Mouse (Mus musculus) leukemia stem cell, adult 10-12 weeks (primary cell): ENCODE results near the gene Stx4a. TPM values are rescaled to one million over a fixed set of nuclear protein-coding genes. Genes with fewer than 3 reads are reported as not detected.

ENCODE experiments used
- polyA plus RNA-seq: library from polyadenylated mRNA; stranded (reverse); fragments of >175 nt; gene quantifications from 2 replicates; pipeline ENCODE4 v1.2.3, GENCODE M21; 2012; ENCODE audit warnings: low replicate concordance

The Stx4a gene
- 24.8 and 27.0 TPM in 2 replicates for polyA plus RNA-seq

DNA sequence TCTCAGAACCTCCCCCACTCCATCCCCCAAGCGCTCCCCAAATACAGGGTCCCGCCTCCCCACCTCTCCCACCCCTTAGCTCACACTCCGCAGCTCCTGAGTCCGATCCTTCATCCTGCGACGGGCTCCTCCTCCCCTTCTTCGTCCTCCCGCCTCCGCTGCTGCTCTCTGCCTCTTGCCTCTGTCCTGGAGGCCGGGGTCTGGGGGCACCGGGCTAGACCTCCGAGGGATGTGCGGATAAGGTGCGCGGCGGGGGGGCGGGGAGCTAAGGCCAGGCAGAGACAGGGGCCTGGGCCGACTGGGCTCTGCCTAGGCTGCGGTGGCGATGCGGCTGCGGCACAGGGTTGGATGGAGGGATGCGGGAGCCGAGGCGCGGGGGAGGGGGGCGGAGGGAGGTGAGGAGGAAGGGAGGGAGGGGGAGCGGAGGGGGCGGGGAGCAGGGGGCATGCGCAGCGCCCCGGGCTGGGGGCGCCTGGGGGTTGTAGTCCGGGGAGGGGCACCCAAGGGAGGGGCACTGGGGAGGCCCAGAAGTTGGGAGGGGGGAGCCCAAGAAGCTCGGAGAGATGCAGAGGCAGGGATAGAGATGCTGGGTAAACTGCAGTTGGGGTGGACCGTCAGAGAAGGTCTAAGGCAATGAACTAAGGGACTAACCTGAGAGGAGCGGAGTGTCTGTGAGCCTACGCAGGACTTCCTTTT lies at the start of gene Stx4a, which contains the start of gene Stx1b:
Gene Stx4a (plus strand): TSS at position 119 of the 696 bp plus-strand sequence.
Gene Stx1b (minus strand): TSS at position 374 of the 696 bp plus-strand sequence.

DNA sequence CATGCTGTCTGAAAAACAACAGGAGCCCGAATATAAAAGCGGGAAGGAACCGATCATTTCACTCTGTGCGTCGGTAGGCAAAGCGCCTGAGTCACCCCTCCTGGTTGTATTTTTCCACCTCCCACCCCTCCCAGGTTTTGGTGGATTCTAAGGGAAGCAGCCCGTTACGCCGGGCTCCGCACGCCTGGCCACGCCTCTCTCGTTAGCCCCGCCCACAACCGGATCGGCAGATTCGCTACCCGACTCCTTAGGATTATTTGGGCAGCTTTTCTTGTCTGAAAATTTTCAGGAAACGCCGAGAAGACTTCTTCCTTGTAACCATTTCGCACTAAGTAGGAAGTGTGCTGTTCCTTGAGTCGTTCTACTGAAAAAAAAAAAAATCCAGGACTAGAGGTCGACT lies 47.7 kb upstream of the Stx4a start, which contains the start of gene Setd1a:
Gene Setd1a (plus strand): TSS at position 245 of the 400 bp plus-strand sequence.

DNA sequence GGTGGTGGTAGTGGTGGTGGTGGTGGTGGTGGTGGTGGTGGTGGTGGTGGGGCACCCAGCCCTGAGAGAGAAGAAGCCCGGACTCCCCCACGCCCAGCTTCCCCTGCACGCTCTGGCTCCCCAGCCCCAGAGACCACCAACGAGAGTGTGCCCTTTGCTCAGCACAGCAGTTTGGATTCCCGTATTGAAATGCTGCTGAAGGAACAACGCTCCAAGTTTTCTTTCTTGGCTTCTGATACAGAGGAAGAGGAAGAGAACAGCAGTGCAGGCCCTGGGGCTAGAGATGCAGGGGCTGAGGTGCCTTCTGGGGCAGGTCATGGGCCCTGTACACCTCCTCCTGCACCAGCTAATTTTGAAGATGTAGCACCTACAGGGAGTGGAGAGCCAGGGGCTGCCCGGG lies 38.8 kb upstream of the Stx4a start, which contains the start of gene Gm49388:
Gene Gm49388 (plus strand): TSS at position 301 of the 400 bp plus-strand sequence.

DNA sequence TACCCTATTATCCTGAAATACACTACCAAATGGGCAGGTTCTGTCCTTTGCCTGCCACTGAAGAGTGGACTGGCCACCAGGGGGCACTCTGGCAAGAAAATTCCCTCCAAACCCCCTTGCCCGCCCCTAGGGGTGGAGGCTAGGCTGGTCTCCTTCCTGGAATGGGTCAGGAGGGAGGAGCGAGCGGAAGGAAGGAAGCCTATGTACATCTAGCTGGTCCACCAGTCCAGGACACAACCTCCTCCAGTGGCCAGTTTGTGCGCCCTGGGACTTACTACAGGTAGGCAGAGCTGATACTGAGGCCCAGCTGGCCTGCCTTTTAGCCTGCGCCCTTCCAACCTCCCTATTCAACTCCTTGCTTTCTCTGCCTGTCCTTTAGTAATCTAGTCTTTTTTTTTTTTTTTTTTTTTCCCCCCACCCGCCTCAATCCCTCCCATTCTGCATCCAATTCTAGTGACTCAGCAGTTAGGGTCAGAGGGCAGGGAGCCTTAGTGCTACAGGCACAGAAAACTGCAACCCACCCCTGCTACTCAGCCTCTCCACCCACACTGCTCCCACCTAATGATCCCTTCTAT lies 23.6 kb upstream of the Stx4a start, which contains the start of gene Hsd3b7:
Gene Hsd3b7 (plus strand): TSS at position 170 of the 575 bp plus-strand sequence.

DNA sequence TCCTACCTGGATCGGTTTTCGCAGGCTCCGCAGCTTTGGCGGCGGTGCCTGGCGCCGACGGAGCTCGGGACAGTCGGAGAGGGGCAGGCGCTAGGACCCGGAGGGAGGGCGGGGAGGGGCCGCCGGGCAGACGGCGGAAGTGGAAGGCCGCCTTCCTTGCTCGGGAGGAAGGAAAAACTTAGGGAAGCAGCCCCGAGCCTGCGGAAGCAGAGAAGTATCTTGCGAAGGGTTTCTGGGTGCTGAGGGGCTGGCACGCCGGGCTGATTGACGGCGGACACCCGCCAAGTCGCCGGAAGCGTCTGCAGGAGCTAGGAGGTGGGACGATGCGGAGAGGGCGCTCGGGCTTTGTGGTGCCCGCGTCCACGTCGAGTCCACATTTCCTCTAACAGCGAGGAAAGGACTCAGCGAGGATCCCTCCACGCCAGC lies 52.0 kb downstream of the Stx4a start, which contains the start of gene Zfp646:
Gene Zfp646 (plus strand): TSS at position 181 of the 426 bp plus-strand sequence.

DNA sequence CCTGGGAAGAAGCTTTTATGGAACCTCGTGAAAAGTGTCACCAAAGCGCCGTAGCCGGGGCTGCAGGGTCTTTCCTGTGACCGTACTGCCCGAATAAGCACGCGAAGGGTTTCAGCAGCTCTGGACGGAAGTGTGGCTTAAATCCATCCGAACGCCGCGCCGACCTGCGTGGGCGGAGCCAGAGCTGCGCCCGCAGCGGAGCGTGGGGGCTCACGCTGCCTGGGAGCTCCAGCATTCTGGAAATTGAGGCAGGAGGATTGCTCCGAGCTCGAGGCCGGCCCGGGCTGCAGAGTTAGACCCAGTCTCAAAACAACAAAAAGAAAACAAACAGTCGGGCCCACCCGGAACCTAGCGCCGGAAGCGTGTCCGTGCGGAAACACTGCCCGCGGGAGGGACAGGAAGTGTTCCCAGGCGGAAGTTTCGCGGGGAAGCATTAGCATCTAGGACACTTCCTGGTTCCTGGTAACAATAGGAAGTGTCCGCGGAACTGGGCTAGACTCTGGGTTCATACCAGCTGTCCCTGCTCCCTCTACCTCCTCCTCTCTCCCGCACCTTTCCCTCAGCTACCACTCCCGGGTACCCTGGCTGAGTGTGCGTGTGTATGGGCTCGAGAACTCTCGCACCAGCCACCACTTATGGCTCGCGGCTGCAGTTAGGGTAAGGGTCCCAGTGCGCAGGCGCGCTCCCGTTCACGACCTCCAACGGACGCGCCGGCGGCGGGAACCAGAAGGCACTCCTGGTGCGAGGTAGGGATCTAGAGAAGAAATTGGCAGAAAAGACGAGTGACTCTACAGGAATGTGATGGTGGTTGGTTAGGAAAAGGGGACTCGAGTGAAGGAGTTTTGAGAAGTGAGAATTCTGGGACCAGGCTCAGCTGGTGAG lies 52.6 kb downstream of the Stx4a start, which contains the start of gene Zfp668:
Gene Zfp668 (minus strand): TSS at position 362 of the 882 bp plus-strand sequence.

DNA sequence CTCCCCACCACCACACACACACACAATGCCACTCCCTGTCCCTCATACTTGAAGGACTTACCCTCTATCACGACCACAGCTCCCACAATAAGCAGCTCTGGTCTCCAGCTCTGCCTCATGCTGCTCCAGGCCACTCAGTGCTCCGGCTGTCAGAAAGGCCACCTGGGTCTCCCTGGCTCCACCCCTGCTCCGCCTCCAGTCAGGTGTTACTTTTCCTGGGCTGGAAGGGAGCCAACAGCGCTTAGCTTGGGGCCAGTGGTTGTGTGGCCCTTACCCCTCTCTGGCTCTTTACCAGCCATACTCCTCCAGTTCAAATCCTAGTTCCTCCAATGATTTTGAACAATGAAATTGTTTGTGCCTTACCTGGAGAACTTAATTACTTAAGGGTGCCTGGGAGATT lies 66.7 kb downstream of the Stx4a start, which contains the start of gene Prss53:
Gene Prss53 (minus strand): TSS at position 173 of the 400 bp plus-strand sequence.

DNA sequence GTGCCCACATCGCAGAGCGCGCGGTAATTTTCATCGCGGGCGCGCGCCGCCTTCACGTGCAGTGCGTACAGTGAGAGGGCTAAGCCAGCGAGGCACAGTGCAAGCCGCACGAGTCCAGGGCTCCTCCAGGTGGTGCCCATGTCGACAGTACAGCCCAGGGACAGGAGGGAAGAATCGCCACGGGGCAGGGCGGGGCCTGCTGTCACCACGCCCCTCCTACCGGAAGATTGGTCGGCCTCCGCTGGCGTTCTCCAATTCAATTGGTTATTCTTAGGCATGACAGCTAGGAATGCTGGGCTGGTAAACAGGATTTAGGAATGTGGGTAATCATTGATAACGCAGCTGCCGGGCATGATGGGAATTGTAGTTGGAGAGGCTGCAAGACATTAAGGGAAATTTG lies 71.3 kb downstream of the Stx4a start, which contains the start of the genes Gm21974 and Vkorc1:
Gene Gm21974 (minus strand): TSS at position 13 of the 400 bp plus-strand sequence.
Gene Vkorc1 (minus strand): TSS at position 176 of the 400 bp plus-strand sequence.

Other genes starting within 250 kb of the Stx4a start
- 5.4 and 6.0 TPM in 2 replicates for gene Ccdc189, start 235.7 kb upstream of the Stx4a start, polyA plus RNA-seq
- gene Rnf40, start 235.5 kb upstream of the Stx4a start, polyA plus RNA-seq = 43.2 and 55.3 TPM in 2 replicates
- gene Zfp629, start 208.5 kb upstream of the Stx4a start, polyA plus RNA-seq = 13.1 and 23.2 TPM in 2 replicates
- gene Bcl7c, start 115.4 kb upstream of the Stx4a start, polyA plus RNA-seq = 235 and 532 TPM in 2 replicates
- 0.69 and 1.3 TPM in 2 replicates for gene Ctf1, start 111.6 kb upstream of the Stx4a start, polyA plus RNA-seq
- not detected in 2 replicates for gene Ctf2, start 92.1 kb upstream of the Stx4a start, polyA plus RNA-seq
- gene Fbxl19, start 79.8 kb upstream of the Stx4a start, polyA plus RNA-seq = 47.5 and 50.3 TPM in 2 replicates
- 28.7 and 40.4 TPM in 2 replicates for gene Orai3, start 54.5 kb upstream of the Stx4a start, polyA plus RNA-seq
- 110 and 121 TPM in 2 replicates for gene Setd1a, start 47.6 kb upstream of the Stx4a start, polyA plus RNA-seq
- 2.2 TPM in 1 of 2 replicates, not detected in the other for gene Gm49388, start 38.7 kb upstream of the Stx4a start, polyA plus RNA-seq
- 0.69 and 8.5 TPM in 2 replicates for gene Hsd3b7, start 23.7 kb upstream of the Stx4a start, polyA plus RNA-seq
- gene Stx1b, start 255 bp downstream of the Stx4a start, polyA plus RNA-seq = 0.23 and 0.28 TPM in 2 replicates
- gene Zfp646, start 51.9 kb downstream of the Stx4a start, polyA plus RNA-seq = 13.4 and 33.6 TPM in 2 replicates
- gene Zfp668, start 52.5 kb downstream of the Stx4a start, polyA plus RNA-seq = 22.6 and 26.8 TPM in 2 replicates
- gene Prss53, start 66.7 kb downstream of the Stx4a start, polyA plus RNA-seq = 0.58 and 1.1 TPM in 2 replicates
- gene Gm21974, start 71.2 kb downstream of the Stx4a start, polyA plus RNA-seq = not detected in 2 replicates
- gene Vkorc1, start 71.3 kb downstream of the Stx4a start, polyA plus RNA-seq = 10.1 and 24.2 TPM in 2 replicates
- 79.6 and 212 TPM in 2 replicates for gene Bckdk, start 79.8 kb downstream of the Stx4a start, polyA plus RNA-seq
- 2.0 and 6.1 TPM in 2 replicates for gene Kat8, start 88.2 kb downstream of the Stx4a start, polyA plus RNA-seq
- gene Prss8, start 105.8 kb downstream of the Stx4a start, polyA plus RNA-seq = not detected in 2 replicates
- gene Prss36, start 122.4 kb downstream of the Stx4a start, polyA plus RNA-seq = 2.3 and 7.5 TPM in 2 replicates
- 125 and 210 TPM in 2 replicates for gene Fus, start 143.2 kb downstream of the Stx4a start, polyA plus RNA-seq
- gene Pycard, start 169.6 kb downstream of the Stx4a start, polyA plus RNA-seq = 2.1 and 2.2 TPM in 2 replicates
- 0.10 TPM in 1 of 2 replicates, not detected in the other for gene Trim72, start 179.7 kb downstream of the Stx4a start, polyA plus RNA-seq
- 1.3 and 1.8 TPM in 2 replicates for gene Itgam, start 238.3 kb downstream of the Stx4a start, polyA plus RNA-seq
- not detected in 2 replicates for gene Gm49368, start 238.4 kb downstream of the Stx4a start, polyA plus RNA-seq